Mouse (Mus musculus) splenic B cell, adult 2 months (primary cell): ENCODE data around the gene Rbm15.

Experiments used
- DNase-seq: peaks from one replicate; pipeline ENCODE4 v3.0.0-alpha.2; 2011; ENCODE audit warnings: low read depth, low spot score
- H3K27me3 ChIP-seq: 2 replicates; pipeline ENCODE4 v1.6.1; 2012; ENCODE audit warnings: mild to moderate bottlenecking, low read length, moderate library complexity, mixed read lengths; ENCODE audit not compliant: control insufficient read depth, poor library complexity, insufficient read depth, severe bottlenecking
- H3K36me3 ChIP-seq: 2 replicates; pipeline ENCODE4 v1.6.1; 2012; ENCODE audit warnings: mild to moderate bottlenecking, low read length, moderate library complexity, mixed read lengths; ENCODE audit not compliant: control insufficient read depth, poor library complexity, insufficient read depth, severe bottlenecking

The Rbm15 gene

DNA sequence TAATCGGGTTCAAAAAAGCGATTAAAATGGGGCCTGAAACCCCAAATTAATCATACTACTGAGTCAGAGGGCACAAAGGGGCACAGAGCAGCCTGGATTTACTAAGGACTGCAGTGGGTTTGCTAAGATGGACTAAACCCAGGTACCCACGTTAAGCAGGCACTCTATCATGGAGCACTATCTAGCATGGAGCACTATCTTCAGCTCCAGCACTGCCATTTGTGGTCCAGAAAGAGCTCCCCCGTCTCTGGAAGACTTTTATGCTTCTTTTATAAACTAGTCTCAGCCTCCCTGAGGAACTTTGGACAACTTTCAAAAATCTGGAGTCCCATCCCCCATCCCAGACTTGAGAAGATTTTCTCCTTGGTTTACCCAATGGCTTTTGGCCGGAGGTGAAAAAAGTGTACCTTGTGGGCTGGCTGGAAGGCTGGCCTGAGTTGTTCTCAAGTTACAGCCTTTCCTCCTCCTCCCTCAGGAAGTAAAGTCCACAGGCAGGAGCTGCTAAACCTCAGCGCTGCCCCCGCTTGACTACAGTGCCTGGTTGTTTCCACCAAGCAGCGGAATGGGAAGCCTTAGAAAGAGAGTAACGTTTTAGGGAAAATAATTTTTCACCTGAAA lies 42.6 kb downstream of the Rbm15 start, which contains the start of gene Slc16a4:
Gene Slc16a4, plus strand, starts transcription at position 467 of the 618 bp plus-strand sequence.
- Histone ChIP-seq H3K27me3 (no peaks in the 10 kb centered on the region), H3K36me3 (no peaks in the 10 kb centered on the region)
- no peak for DNase-seq

GRCm38 (mm10) chr3:107287346-107287745 lies 46.1 kb downstream of the Rbm15 start:
- H3K36me3 ChIP-seq: peaks cover 7% of the 10 kb centered on the region; the same call in 1 of the 2 replicates
- H3K27me3 ChIP-seq: no peaks in the 10 kb centered on the region
- no peak for DNase-seq

- no peaks in the 10 kb centered on the region for H3K27me3 ChIP-seq
- DNase-seq: no peak
- peaks cover 11% of the 10 kb centered on the region; the same call in 1 of the 2 replicates for H3K36me3 ChIP-seq
Observed at GRCm38 (mm10) chr3:107286123-107286522, 47.4 kb downstream of the Rbm15 start.

DNA sequence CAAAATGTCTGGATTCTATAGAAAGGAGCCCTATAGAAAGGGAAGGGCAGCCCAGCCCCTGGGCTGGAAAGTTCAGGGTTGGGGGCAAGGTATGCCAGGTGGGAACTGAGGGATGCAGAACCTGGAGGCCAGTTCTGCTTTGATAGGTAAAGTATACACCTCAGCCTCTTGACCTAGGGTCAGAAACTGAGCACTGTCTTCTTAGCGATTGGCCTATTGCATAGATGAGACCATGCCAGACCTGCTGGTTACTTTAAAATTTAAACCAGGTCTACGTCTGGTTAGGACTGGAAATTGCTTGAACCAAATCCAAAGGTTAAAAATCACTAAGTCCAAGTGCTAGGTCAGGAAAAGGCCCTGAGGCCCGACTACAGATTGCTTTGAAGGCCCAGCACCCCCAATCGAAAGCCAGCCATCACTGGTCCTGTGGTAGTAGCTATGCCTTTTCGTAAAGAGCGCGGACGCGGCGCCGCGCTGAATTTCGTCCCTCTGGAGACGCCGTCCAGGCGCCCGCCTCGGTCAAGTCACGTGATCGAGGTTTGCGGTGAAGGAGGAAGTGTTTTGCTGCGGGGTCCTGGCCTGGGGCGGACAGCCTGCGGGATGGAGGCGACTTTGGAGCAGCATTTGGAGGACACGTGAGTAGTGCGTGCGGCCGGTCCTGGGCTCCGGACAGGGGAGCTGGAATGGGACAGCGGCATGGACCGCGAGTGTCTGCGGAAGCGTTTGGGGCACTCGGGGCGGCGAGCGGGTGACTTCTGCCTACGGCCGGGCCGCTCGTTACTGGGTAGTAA lies 54.8 kb downstream of the Rbm15 start, which contains the start of gene Lamtor5:
Gene Lamtor5, plus strand, starts transcription at position 380 of the 791 bp plus-strand sequence.
- Histone ChIP-seq H3K36me3 (peaks cover 11% of the 10 kb centered on the region; the same call in 1 of the 2 replicates), H3K27me3 (no peaks in the 10 kb centered on the region)
- DNase-seq: peak; percentile 91

DNA sequence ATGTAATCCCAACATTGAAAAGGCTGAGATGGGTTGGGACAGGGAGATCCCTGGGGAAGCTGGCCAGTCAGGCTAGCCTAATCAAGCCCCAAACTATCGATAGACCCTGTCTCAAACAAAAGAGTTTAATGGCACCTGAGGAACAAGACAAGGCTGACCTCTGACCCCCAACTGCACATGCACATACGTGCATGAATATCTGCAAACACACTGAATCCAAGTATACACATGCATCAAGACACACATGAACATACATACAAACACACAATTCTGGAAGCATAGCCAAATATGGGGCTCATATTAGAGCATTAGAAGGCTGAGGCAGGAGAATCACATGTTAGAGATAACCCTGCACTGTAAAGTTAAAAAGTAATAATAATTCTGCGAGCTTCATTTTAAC lies 56.8 kb downstream of the Rbm15 start:
- Histone ChIP-seq H3K36me3 (no peaks in the 10 kb centered on the region), H3K27me3 (no peaks in the 10 kb centered on the region)
- no peak for DNase-seq

GRCm38 (mm10) chr3:107275996-107276395 lies 57.5 kb downstream of the Rbm15 start:
- Histone ChIP-seq H3K36me3 (no peaks in the 10 kb centered on the region), H3K27me3 (no peaks in the 10 kb centered on the region)
- DNase-seq: peak; percentile 5
